Mouse (Mus musculus) hindbrain, embryonic 11.5 days (tissue): ENCODE data around the gene Fer. TPM values are rescaled to one million over a fixed set of nuclear protein-coding genes. Genes with fewer than 3 reads are reported as not detected.

ENCODE experiments used
- ATAC-seq: fragments of 200-750 bp; cut with Nextera tagmentation; 2 replicates; pipeline ENCODE4 v1.8.0; 2017; ENCODE audit warnings: mild to moderate bottlenecking, moderate TSS enrichment, moderate library complexity; ENCODE audit not compliant: low FRiP score
- DNase-seq: peaks from one replicate; pipeline ENCODE4 v3.0.0-alpha.2; 2015; ENCODE audit warnings: low spot score
- H3K27ac ChIP-seq: fragments of 300-500 bp; sonication (generic); 2 replicates; pipeline ENCODE4 v1.5.1; 2014; ENCODE audit warnings: mild to moderate bottlenecking, low read depth, low read length
- H3K27me3 ChIP-seq: fragments of 300-500 bp; sonication (generic); 2 replicates; pipeline ENCODE4 v1.6.1; 2014; ENCODE audit warnings: mild to moderate bottlenecking, low read length, moderate library complexity, mixed read lengths; ENCODE audit not compliant: control insufficient read depth, insufficient read depth
- H3K36me3 ChIP-seq: fragments of 300-500 bp; sonication (generic); 2 replicates; pipeline ENCODE4 v1.6.1; 2014; ENCODE audit warnings: mild to moderate bottlenecking, low read length, moderate library complexity, mixed read lengths; ENCODE audit not compliant: control insufficient read depth, insufficient read depth
- H3K4me1 ChIP-seq: fragments of 300-500 bp; sonication (generic); replicated peaks from 2 replicates; pipeline ENCODE4 v1.6.1; 2014; ENCODE audit warnings: low read length, mixed read lengths; ENCODE audit not compliant: control insufficient read depth, insufficient read depth
- H3K4me2 ChIP-seq: fragments of 300-500 bp; sonication (generic); replicated peaks from 2 replicates; pipeline ENCODE4 v1.6.1; 2014; ENCODE audit warnings: mild to moderate bottlenecking, low read depth, low read length
- H3K4me3 ChIP-seq: fragments of 300-500 bp; sonication (generic); 2 replicates; pipeline ENCODE4 v1.5.1; 2014; ENCODE audit warnings: low read depth, low read length
- H3K9ac ChIP-seq: fragments of 300-500 bp; sonication (generic); 2 replicates; pipeline ENCODE4 v1.6.1; 2014; ENCODE audit warnings: low read depth, low read length
- H3K9me3 ChIP-seq: fragments of 300-500 bp; sonication (generic); 2 replicates; pipeline ENCODE4 v1.6.1; 2016; ENCODE audit warnings: low read length; ENCODE audit not compliant: control insufficient read depth
- WGBS: fragments of 180-500 bp; shearing (Covaris S2); extraction: QIAGEN DNeasy Blood & Tissue Kit; methylation state at CpG from one replicate; pipeline ENCODE4 v1.1.7; 2014; 5-methylcytosine and 5-hydroxymethylcytosine counted together
- polyA plus RNA-seq: library from polyadenylated mRNA; unstranded; fragments of >200 nt; fragmentation: Nextera tagmentation; extraction: Ambion mirVana; gene quantifications from 2 replicates; pipeline ENCODE4 v1.2.1, GENCODE M21; 2014

Fer gene
- polyA plus RNA-seq, 1 experiment from 2014 or later = 34.2 TPM

DNA sequence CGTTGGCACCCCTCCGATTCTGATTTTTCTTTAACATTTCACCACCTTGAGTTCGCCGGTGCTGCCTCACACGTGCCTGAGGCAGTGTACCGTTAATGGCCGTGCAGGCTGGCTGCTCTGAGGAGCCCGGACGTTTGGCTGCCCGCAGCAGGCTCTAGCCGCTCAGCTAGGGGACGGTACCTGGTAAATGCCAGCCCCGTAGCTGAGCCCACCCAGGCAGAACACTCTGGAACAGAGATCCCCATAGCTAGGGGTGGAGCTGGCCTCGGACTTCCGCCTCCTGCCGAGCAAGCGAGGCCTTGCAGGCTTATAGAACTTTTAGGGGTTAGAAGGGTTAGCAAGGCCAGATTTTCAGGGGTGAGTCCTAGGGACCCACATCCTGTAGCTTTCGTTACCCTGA is 75.0 kb downstream of the Fer start:
- no peak for DNase-seq

GRCm38 (mm10) chr17:63946772-63947171 is 83.9 kb downstream of the Fer start:
- Histone ChIP-seq H3K9me3 (no peaks in the 10 kb centered on the region), H3K4me3 (no peak overlapping the region), H3K9ac (no peak overlapping the region), H3K4me2 (no peak overlapping the region), H3K27me3 (no peaks in the 10 kb centered on the region), H3K36me3 (no peaks in the 10 kb centered on the region), H3K27ac (no peak overlapping the region), H3K4me1 (no peaks in the 10 kb centered on the region)
- no peak for DNase-seq
- no peak for ATAC-seq
- 95% methylated on average over 2 of the region's 2 CpGs for WGBS

More for the DNA sequence above, 75.0 kb downstream of the Fer start:
- no peak for ATAC-seq
- Histone ChIP-seq H3K4me2 (no peak overlapping the region), H3K36me3 (no peaks in the 10 kb centered on the region), H3K9me3 (no peaks in the 10 kb centered on the region), H3K4me1 (no peaks in the 10 kb centered on the region), H3K9ac (no peak overlapping the region), H3K27ac (no peak overlapping the region), H3K27me3 (no peaks in the 10 kb centered on the region), H3K4me3 (no peak overlapping the region)
- 63% methylated on average over 18 of the region's 18 CpGs for WGBS

GRCm38 (mm10) chr17:63948811-63949210 is 85.9 kb downstream of the Fer start:
- Histone ChIP-seq H3K4me2 (no peak overlapping the region), H3K36me3 (no peaks in the 10 kb centered on the region), H3K27me3 (no peaks in the 10 kb centered on the region), H3K9me3 (no peaks in the 10 kb centered on the region), H3K4me1 (no peaks in the 10 kb centered on the region), H3K9ac (no peak overlapping the region), H3K4me3 (no peak overlapping the region), H3K27ac (no peak overlapping the region)
- 83% methylated on average over 4 of the region's 4 CpGs for WGBS
- ATAC-seq (no peak), DNase-seq (no peak)

DNA sequence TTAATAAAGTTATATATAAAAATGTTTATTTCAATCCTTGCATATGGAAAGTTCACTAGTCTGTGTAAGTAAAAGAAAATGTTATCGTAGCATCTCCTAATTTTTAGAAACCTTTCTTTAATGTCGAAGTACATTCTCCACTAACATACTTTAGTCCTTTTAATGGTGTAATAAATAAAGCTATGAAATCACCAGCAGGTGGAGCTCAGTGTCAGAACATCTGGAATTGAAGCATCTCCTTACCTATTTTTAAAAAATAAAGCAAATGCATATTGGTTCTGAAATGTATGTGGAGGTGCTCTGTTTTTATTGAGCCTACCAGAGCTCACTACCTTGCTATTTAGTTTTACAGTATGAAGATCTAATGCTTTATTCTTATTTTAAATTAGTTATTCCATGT is 88.6 kb downstream of the Fer start:
- no peaks in the 10 kb centered on the region for H3K36me3 ChIP-seq
- H3K27ac ChIP-seq = no peak overlapping the region
- no peaks in the 10 kb centered on the region for H3K27me3 ChIP-seq
- no peak overlapping the region for H3K4me3 ChIP-seq
- no peaks in the 10 kb centered on the region for H3K4me1 ChIP-seq
- H3K9ac ChIP-seq = no peak overlapping the region
- no peaks in the 10 kb centered on the region for H3K9me3 ChIP-seq
- no peak overlapping the region for H3K4me2 ChIP-seq
- no peak for ATAC-seq
- WGBS = 89% methylated on average over 2 of the region's 2 CpGs
- no peak for DNase-seq

DNA sequence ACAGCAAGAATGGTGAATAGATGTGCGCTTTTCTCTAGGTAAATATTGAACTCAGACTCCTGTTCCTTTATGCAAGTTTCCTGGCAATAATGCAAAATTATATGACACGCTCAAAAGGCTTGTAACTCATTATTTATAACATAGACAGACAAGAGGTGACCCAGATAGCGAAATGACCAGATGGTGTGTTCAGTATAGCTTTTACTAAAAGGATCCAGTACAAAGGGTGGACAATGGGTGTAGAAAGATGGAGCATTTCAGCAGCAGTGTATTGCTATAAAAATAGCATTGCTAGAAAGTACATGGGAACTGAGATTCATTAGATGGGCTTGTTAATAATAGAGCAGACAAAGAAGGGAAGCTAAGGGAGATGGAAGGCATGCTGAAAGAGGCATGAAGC is 104.2 kb downstream of the Fer start:
- Histone ChIP-seq H3K27ac (no peak overlapping the region), H3K36me3 (no peaks in the 10 kb centered on the region), H3K9me3 (no peaks in the 10 kb centered on the region), H3K4me3 (no peak overlapping the region), H3K4me2 (no peak overlapping the region), H3K27me3 (no peaks in the 10 kb centered on the region), H3K9ac (no peak overlapping the region), H3K4me1 (no peaks in the 10 kb centered on the region)
- 95% methylated on average over 3 of the region's 3 CpGs for WGBS
- DNase-seq = no peak
- no peak for ATAC-seq

GRCm38 (mm10) chr17:63969448-63969847 is 106.6 kb downstream of the Fer start:
- Histone ChIP-seq H3K4me2 (no peak overlapping the region), H3K27me3 (no peaks in the 10 kb centered on the region), H3K27ac (no peak overlapping the region), H3K36me3 (no peaks in the 10 kb centered on the region), H3K9me3 (no peaks in the 10 kb centered on the region), H3K4me1 (no peaks in the 10 kb centered on the region), H3K4me3 (no peak overlapping the region), H3K9ac (no peak overlapping the region)
- DNase-seq = no peak
- 78% methylated on average over 10 of the region's 10 CpGs for WGBS
- no peak for ATAC-seq

GRCm38 (mm10) chr17:63970239-63970638 is 107.4 kb downstream of the Fer start:
- H3K27me3 ChIP-seq = no peaks in the 10 kb centered on the region
- DNase-seq = no peak
- ATAC-seq = no peak
- H3K4me3 ChIP-seq = no peak overlapping the region
- no peaks in the 10 kb centered on the region for H3K36me3 ChIP-seq
- no peaks in the 10 kb centered on the region for H3K9me3 ChIP-seq
- WGBS = 52% methylated on average over 5 of the region's 5 CpGs
- no peak overlapping the region for H3K4me2 ChIP-seq
- no peaks in the 10 kb centered on the region for H3K4me1 ChIP-seq
- H3K9ac ChIP-seq = no peak overlapping the region
- no peak overlapping the region for H3K27ac ChIP-seq

DNA sequence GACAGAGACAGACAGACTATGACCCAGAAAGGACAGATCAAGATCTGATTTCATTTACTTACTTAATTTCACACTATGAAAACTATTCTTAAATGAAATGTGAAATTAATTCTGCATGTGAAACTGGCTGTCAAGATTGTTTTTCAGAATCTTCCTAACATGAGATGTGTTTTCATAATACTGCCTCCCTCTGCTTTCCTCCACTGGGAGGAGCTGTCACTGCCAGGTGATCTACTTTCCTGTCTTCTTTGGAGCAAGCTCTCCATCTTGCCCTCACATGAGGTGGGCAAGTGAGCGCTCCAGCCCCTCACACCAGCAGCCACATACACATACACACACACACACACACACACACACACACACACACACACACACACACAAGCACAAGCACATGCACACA is 108.1 kb downstream of the Fer start:
- Histone ChIP-seq H3K4me1 (no peaks in the 10 kb centered on the region), H3K27me3 (no peaks in the 10 kb centered on the region), H3K9ac (no peak overlapping the region), H3K4me3 (no peak overlapping the region), H3K27ac (no peak overlapping the region), H3K9me3 (no peaks in the 10 kb centered on the region), H3K36me3 (no peaks in the 10 kb centered on the region), H3K4me2 (no peak overlapping the region)
- ATAC-seq = no peak
- no peak for DNase-seq
- WGBS = 100% methylated on average over 1 of the region's 1 CpGs

GRCm38 (mm10) chr17:63972181-63972580 is 109.3 kb downstream of the Fer start:
- Histone ChIP-seq H3K36me3 (no peaks in the 10 kb centered on the region), H3K4me1 (no peaks in the 10 kb centered on the region), H3K9ac (no peak overlapping the region), H3K27me3 (no peaks in the 10 kb centered on the region), H3K4me3 (no peak overlapping the region), H3K9me3 (no peaks in the 10 kb centered on the region), H3K4me2 (no peak overlapping the region), H3K27ac (no peak overlapping the region)
- 81% methylated on average over 4 of the region's 4 CpGs for WGBS
- ATAC-seq (no peak), DNase-seq (no peak)
